ENCODE assay signal across 26 mouse cellular contexts in the genomic region with DNA sequence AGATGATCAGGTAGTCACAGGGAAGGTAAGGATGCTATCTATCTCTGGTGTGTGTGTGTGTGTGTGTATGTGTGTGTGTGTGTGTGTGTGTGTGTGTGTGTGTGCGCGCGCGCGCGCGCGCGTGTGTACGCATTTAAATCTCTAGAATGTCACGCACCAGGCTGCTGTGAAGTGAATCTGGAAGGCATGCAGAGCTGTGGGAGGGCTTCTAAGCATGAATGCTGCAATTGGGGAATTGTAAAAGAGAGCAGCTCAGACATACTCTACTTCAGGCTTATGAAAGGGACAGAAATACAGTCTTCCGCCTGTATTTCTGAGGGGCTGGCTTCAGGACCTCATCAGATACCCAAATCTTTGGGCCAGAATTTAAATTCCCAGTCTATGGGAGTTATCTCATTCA.
DNase-seq lines count a peak whose midpoint lies in the region; ATAC-seq lines count a peak whose summit lies in the region.
"Had no signal": no experiment of that assay in that cellular context is flagged by ENCODE, and none has a peak within 500 bp of the region (broad histone marks: within the 10 kb centered on the region; RNA-seq: fewer than 3 reads in every experiment).

No protein-coding gene starts in this region.

- no peaks in the 10 kb centered on the region for H3K36me3 ChIP-seq in midbrain, embryonic 15.5 days (replicated peaks)
- no peaks in the 10 kb centered on the region for H3K36me3 ChIP-seq in midbrain, embryonic 11.5 days (ENCODE audit: control insufficient read depth, insufficient read depth, low read length)
- H3K36me3 ChIP-seq: forebrain, embryonic 10.5 days; G1E; heart, embryonic 12.5 days; heart, embryonic 15.5 days; hindbrain, embryonic 10.5 days; hindbrain, embryonic 13.5 days had no signal

- H3K27ac ChIP-seq in midbrain, embryonic 15.5 days: no peak overlapping the region
- no peak overlapping the region for H3K27ac ChIP-seq in midbrain, embryonic 11.5 days (ENCODE audit: low read depth, low read length)
- H3K27ac ChIP-seq: forebrain, embryonic 10.5 days; forebrain, embryonic 13.5 days; heart, embryonic 15.5 days; hindbrain, embryonic 10.5 days; hindbrain, embryonic 13.5 days had no signal

- H3K4me3 ChIP-seq in midbrain, embryonic 15.5 days: no peak overlapping the region
- H3K4me3 ChIP-seq in midbrain, embryonic 11.5 days (ENCODE audit: low read depth, low read length): no peak overlapping the region
- H3K4me3 ChIP-seq: forebrain, embryonic 10.5 days; forebrain, embryonic 13.5 days; heart, embryonic 12.5 days; heart, embryonic 15.5 days; hindbrain, embryonic 10.5 days; hindbrain, embryonic 13.5 days had no signal

- 87% methylated on average over 12 of the region's 12 CpGs for WGBS in midbrain, embryonic 15.5 days
- WGBS in midbrain, embryonic 11.5 days: 98% methylated on average over 12 of the region's 12 CpGs

- 0 out of 2 replicates have a peak, but pooled peaks have one; percentile 20 for ATAC-seq in midbrain, embryonic 15.5 days (replicated peaks)
- no peak for ATAC-seq in midbrain, embryonic 11.5 days (ENCODE audit: low FRiP score)
- ATAC-seq: forebrain, embryonic 13.5 days; forebrain, embryonic 16.5 days; hindbrain, embryonic 16.5 days; Patski had no signal

- no peak overlapping the region for H3K4me2 ChIP-seq in midbrain, embryonic 15.5 days
- no peak overlapping the region for H3K4me2 ChIP-seq in midbrain, embryonic 11.5 days
- H3K4me2 ChIP-seq: forebrain, embryonic 13.5 days; heart, embryonic 12.5 days; heart, embryonic 15.5 days; hindbrain, embryonic 13.5 days had no signal

- no peaks in the 10 kb centered on the region for H3K9me3 ChIP-seq in midbrain, embryonic 15.5 days
- H3K9me3 ChIP-seq in midbrain, embryonic 11.5 days (ENCODE audit: control insufficient read depth, low read length): no peaks in the 10 kb centered on the region
- H3K9me3 ChIP-seq: forebrain, embryonic 13.5 days; heart, embryonic 15.5 days; hindbrain, embryonic 10.5 days; hindbrain, embryonic 13.5 days had no signal

- H3K4me1 ChIP-seq in midbrain, embryonic 15.5 days: no peaks in the 10 kb centered on the region
- no peaks in the 10 kb centered on the region for H3K4me1 ChIP-seq in midbrain, embryonic 11.5 days (ENCODE audit: control insufficient read depth, insufficient read depth, low read length)
- H3K4me1 ChIP-seq: heart, embryonic 15.5 days; hindbrain, embryonic 13.5 days had no signal

- H3K9ac ChIP-seq in midbrain, embryonic 15.5 days: no peak overlapping the region
- no peak overlapping the region for H3K9ac ChIP-seq in midbrain, embryonic 11.5 days (ENCODE audit: low read length)
- H3K9ac ChIP-seq: forebrain, embryonic 13.5 days; heart, embryonic 12.5 days; heart, embryonic 15.5 days; hindbrain, embryonic 13.5 days had no signal

- peak; percentile 36 for DNase-seq in heart, adult 11 months
- DNase-seq in heart, adult 8-10 months (ENCODE audit: low spot score): no peak
- no peak for DNase-seq in midbrain, embryonic 11.5 days (ENCODE audit: low spot score, missing footprints)
- peak; percentile 79 for DNase-seq in brain, adult 2 months (ENCODE audit: low read depth, low spot score)
- DNase-seq in telencephalon, adult 2 months (ENCODE audit: low read depth, low spot score): peak; percentile 74
- DNase-seq in neural tube, embryonic 10.5 days (ENCODE audit: extremely low spot score, low spot score): no peak
- DNase-seq: adrenal gland, postnatal 14 days; B cell, adult 2 months; cerebellum, adult 11-12 months; cerebellum, adult 8-10 months; cerebellum, postnatal 10 days; cerebellum, postnatal 36 days; gastrocnemius, postnatal 36 days; heart, postnatal 10 days; heart, postnatal 36 days had no signal

- H3K27me3 ChIP-seq in midbrain, embryonic 15.5 days (replicated peaks): no peaks in the 10 kb centered on the region
- no peaks in the 10 kb centered on the region for H3K27me3 ChIP-seq in midbrain, embryonic 11.5 days (ENCODE audit: control insufficient read depth, insufficient read depth, low read length)
- H3K27me3 ChIP-seq: forebrain, embryonic 13.5 days; heart, embryonic 15.5 days; hindbrain, embryonic 13.5 days; Patski had no signal

Comparison
In these comparisons a context has a peak if more than half of its experiments do, and no peak if none do; other contexts are left out.
1. DNase-seq: peak in heart, adult 11 months (single experiment), brain, adult 2 months (single experiment) and telencephalon, adult 2 months (single experiment); none in heart, adult 8-10 months (single experiment), midbrain, embryonic 11.5 days (single experiment) and neural tube, embryonic 10.5 days (single experiment).